Mouse (Mus musculus): ENCODE results near the gene Ppfia1. TPM values are rescaled to one million over a fixed set of nuclear protein-coding genes. Genes with fewer than 3 reads are reported as not detected.

Gene Ppfia1
- polyA plus RNA-seq, 1 experiment from 2014 or later: 25.0 TPM

- H3K4me1 ChIP-seq (ENCODE audit: control insufficient read depth in 2 of 2, insufficient read depth in 2 of 2, low read length in 2 of 2): no peaks in the 10 kb centered on the region
- no peak overlapping the region for H3K9ac ChIP-seq (ENCODE audit: low read length)
- H3K27me3 ChIP-seq (ENCODE audit: control insufficient read depth, insufficient read depth, low read length): no peaks in the 10 kb centered on the region
- H3K36me3 ChIP-seq (ENCODE audit: control insufficient read depth, insufficient read depth, low read length): peaks cover 26% of the 10 kb centered on the region
- H3K27ac ChIP-seq (replicated peaks in 1 of 2; ENCODE audit: control insufficient read depth in 1 of 2, insufficient read depth in 1 of 2, low read depth in 2 of 2, low read length in 2 of 2): no peak overlapping the region
- no peak for ATAC-seq (ENCODE audit: insufficient number of reproducible peaks, insufficient read depth, low FRiP score, low read depth)
- H3K4me3 ChIP-seq (ENCODE audit: control insufficient read depth in 1 of 2, insufficient read depth in 1 of 2, low read depth in 1 of 2, low read length in 2 of 2): no peak overlapping the region
- no peaks in the 10 kb centered on the region for H3K9me3 ChIP-seq (ENCODE audit: control insufficient read depth, low read length)
- H3K4me2 ChIP-seq (ENCODE audit: low read length): no peak overlapping the region
- WGBS: 64% methylated on average over 2 of the region's 2 CpGs
Observed at GRCm38 (mm10) chr7:144432920-144433319, 120.6 kb downstream of the Ppfia1 start.

- H3K36me3 ChIP-seq (ENCODE audit: control insufficient read depth, insufficient read depth, low read length): no peaks in the 10 kb centered on the region
- peaks cover 4% of the 10 kb centered on the region; the same call in 1 of the 2 replicates for H3K27me3 ChIP-seq (ENCODE audit: control insufficient read depth, insufficient read depth, low read length)
- no peaks in the 10 kb centered on the region for H3K4me1 ChIP-seq (ENCODE audit: control insufficient read depth in 2 of 2, insufficient read depth in 2 of 2, low read length in 2 of 2)
- H3K27ac ChIP-seq (replicated peaks in 1 of 2; ENCODE audit: control insufficient read depth in 1 of 2, insufficient read depth in 1 of 2, low read depth in 2 of 2, low read length in 2 of 2): no peak overlapping the region
- no peak overlapping the region for H3K4me2 ChIP-seq (ENCODE audit: low read length)
- no peaks in the 10 kb centered on the region for H3K9me3 ChIP-seq (ENCODE audit: control insufficient read depth, low read length)
- H3K9ac ChIP-seq (ENCODE audit: low read length): no peak overlapping the region
- 72% methylated on average over 3 of the region's 3 CpGs for WGBS
- ATAC-seq (ENCODE audit: insufficient number of reproducible peaks, insufficient read depth, low FRiP score, low read depth): no peak
- no peak overlapping the region for H3K4me3 ChIP-seq (ENCODE audit: control insufficient read depth in 1 of 2, insufficient read depth in 1 of 2, low read depth in 1 of 2, low read length in 2 of 2)
Observed at GRCm38 (mm10) chr7:144427460-144427859, 126.1 kb downstream of the Ppfia1 start.

Other genes with a start within 250 kb of the Ppfia1 start
- gene Cttn, start 82.7 kb downstream of the Ppfia1 start, polyA plus RNA-seq (2014; fragmentation: Nextera tagmentation; extraction: Ambion mirVana): 121 and 128 TPM in 2 replicates
- 12.7 and 13.3 TPM in 2 replicates for gene Fadd, start 28.7 kb upstream of the Ppfia1 start, polyA plus RNA-seq (2014; fragmentation: Nextera tagmentation; extraction: Ambion mirVana)
- gene Ano1, start 198.2 kb upstream of the Ppfia1 start, polyA plus RNA-seq (2014; fragmentation: Nextera tagmentation; extraction: Ambion mirVana): 7.3 and 7.5 TPM in 2 replicates

Measured in heart, embryonic 14.5 days (tissue).